12 mouse cellular contexts compared by ENCODE assay signal in the genomic region with DNA sequence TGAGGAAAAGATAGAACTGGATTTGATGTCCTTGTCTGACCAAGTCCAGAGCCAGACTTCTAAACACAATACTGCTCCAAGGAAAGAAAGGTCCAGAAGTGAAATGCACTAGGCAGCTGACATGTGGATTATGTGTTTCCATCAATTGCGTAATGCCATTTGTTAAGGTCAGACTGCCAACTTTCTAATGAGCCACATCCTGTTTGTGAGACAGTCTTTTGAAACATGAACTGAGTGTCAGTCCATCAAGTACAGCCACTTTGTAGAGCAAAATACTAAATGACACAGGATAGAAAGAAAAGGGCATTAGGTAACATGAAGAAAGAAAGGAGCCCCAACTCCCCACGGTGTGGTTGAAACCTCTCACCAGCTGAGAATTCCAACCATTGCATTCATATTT.
DNase-seq lines count a peak whose midpoint lies in the region; ATAC-seq lines count a peak whose summit lies in the region.
"Had no signal": no experiment of that assay in that cellular context is flagged by ENCODE, and none has a peak within 500 bp of the region (broad histone marks: within the 10 kb centered on the region; RNA-seq: fewer than 3 reads in every experiment).

No protein-coding gene starts in this region.

- no peak overlapping the region for H3K4me3 ChIP-seq in midbrain, embryonic 11.5 days (ENCODE audit: low read depth, low read length)
- H3K4me3 ChIP-seq in midbrain, embryonic 16.5 days (ENCODE audit: low read depth, low read length), result no peak overlapping the region
- H3K4me3 ChIP-seq: hindbrain, embryonic 12.5 days; liver, embryonic 13.5 days had no signal

- no peak overlapping the region for H3K4me2 ChIP-seq in midbrain, embryonic 11.5 days
- no peak overlapping the region for H3K4me2 ChIP-seq in midbrain, embryonic 16.5 days (ENCODE audit: low read length)
- H3K4me2 ChIP-seq: hindbrain, embryonic 12.5 days; liver, embryonic 13.5 days had no signal

- no peaks in the 10 kb centered on the region for H3K9me3 ChIP-seq in midbrain, embryonic 11.5 days (ENCODE audit: control insufficient read depth, low read length)
- H3K9me3 ChIP-seq in midbrain, embryonic 16.5 days (replicated peaks; ENCODE audit: control insufficient read depth, low read length, poor library complexity, severe bottlenecking), result no peaks in the 10 kb centered on the region
- H3K9me3 ChIP-seq: hindbrain, embryonic 12.5 days; liver, embryonic 13.5 days had no signal

- no peaks in the 10 kb centered on the region for H3K36me3 ChIP-seq in midbrain, embryonic 11.5 days (ENCODE audit: control insufficient read depth, insufficient read depth, low read length)
- no peaks in the 10 kb centered on the region for H3K36me3 ChIP-seq in midbrain, embryonic 16.5 days (ENCODE audit: control insufficient read depth, insufficient read depth, low read length)
- H3K36me3 ChIP-seq: hindbrain, embryonic 12.5 days; liver, embryonic 13.5 days had no signal

- no peak overlapping the region for H3K9ac ChIP-seq in midbrain, embryonic 11.5 days (ENCODE audit: low read length)
- no peak overlapping the region for H3K9ac ChIP-seq in midbrain, embryonic 16.5 days (ENCODE audit: low read depth, low read length)
- H3K9ac ChIP-seq: hindbrain, embryonic 12.5 days; liver, embryonic 13.5 days had no signal

- 0 out of 2 replicates have a peak, but pooled peaks have one; percentile 30 for ATAC-seq in midbrain, embryonic 11.5 days (ENCODE audit: low FRiP score)
- no peak for ATAC-seq in midbrain, embryonic 16.5 days
- ATAC-seq: forebrain, embryonic 16.5 days had no signal

- peak; percentile 5 for DNase-seq in gastrocnemius, postnatal 25 days
- no peak for DNase-seq in gastrocnemius, postnatal 4 days (ENCODE audit: low spot score in 2 of 2)
- no peak for DNase-seq in midbrain, embryonic 11.5 days (ENCODE audit: low spot score, missing footprints)
- DNase-seq in gonadal fat pad, adult 2 months (ENCODE audit: low read depth), result peak; percentile 51
- peak; percentile 52 for DNase-seq in skeletal muscle tissue, adult 2 months (ENCODE audit: low read depth, low spot score)
- no peak for DNase-seq in adrenal gland, postnatal 4 days (ENCODE audit: low spot score in 2 of 2)
- no peak for DNase-seq in layer of hippocampus, postnatal 10 days (ENCODE audit: low spot score in 2 of 2)
- DNase-seq: cerebellum, adult 11-12 months; liver, embryonic 13.5 days had no signal

- WGBS in midbrain, embryonic 11.5 days, result 46% methylated on average over 2 of the region's 2 CpGs
- 44% methylated on average over 2 of the region's 2 CpGs for WGBS in midbrain, embryonic 16.5 days

- H3K4me1 ChIP-seq in midbrain, embryonic 11.5 days (ENCODE audit: control insufficient read depth, insufficient read depth, low read length), result no peaks in the 10 kb centered on the region
- H3K4me1 ChIP-seq in midbrain, embryonic 16.5 days (ENCODE audit: control insufficient read depth, insufficient read depth, low read length), result no peaks in the 10 kb centered on the region
- H3K4me1 ChIP-seq: hindbrain, embryonic 12.5 days; liver, embryonic 13.5 days had no signal

- no peaks in the 10 kb centered on the region for H3K27me3 ChIP-seq in midbrain, embryonic 11.5 days (ENCODE audit: control insufficient read depth, insufficient read depth, low read length)
- no peaks in the 10 kb centered on the region for H3K27me3 ChIP-seq in midbrain, embryonic 16.5 days (ENCODE audit: control insufficient read depth, insufficient read depth, low read depth, low read length)
- H3K27me3 ChIP-seq: hindbrain, embryonic 12.5 days; liver, embryonic 13.5 days had no signal

- H3K27ac ChIP-seq in midbrain, embryonic 11.5 days (ENCODE audit: low read depth, low read length), result no peak overlapping the region
- H3K27ac ChIP-seq in midbrain, embryonic 16.5 days (ENCODE audit: low read length), result no peak overlapping the region
- H3K27ac ChIP-seq: hindbrain, embryonic 12.5 days; liver, embryonic 13.5 days had no signal

Comparison
In these comparisons a context has a peak if more than half of its experiments do, and no peak if none do; other contexts are left out.
1. DNase-seq: peak in gastrocnemius, postnatal 25 days (single experiment), gonadal fat pad, adult 2 months (single experiment) and skeletal muscle tissue, adult 2 months (single experiment); none in gastrocnemius, postnatal 4 days (0 of 2), midbrain, embryonic 11.5 days (single experiment), adrenal gland, postnatal 4 days (0 of 2) and layer of hippocampus, postnatal 10 days (0 of 2).